10 mouse cellular contexts compared by ENCODE assay signal in the genomic region with DNA sequence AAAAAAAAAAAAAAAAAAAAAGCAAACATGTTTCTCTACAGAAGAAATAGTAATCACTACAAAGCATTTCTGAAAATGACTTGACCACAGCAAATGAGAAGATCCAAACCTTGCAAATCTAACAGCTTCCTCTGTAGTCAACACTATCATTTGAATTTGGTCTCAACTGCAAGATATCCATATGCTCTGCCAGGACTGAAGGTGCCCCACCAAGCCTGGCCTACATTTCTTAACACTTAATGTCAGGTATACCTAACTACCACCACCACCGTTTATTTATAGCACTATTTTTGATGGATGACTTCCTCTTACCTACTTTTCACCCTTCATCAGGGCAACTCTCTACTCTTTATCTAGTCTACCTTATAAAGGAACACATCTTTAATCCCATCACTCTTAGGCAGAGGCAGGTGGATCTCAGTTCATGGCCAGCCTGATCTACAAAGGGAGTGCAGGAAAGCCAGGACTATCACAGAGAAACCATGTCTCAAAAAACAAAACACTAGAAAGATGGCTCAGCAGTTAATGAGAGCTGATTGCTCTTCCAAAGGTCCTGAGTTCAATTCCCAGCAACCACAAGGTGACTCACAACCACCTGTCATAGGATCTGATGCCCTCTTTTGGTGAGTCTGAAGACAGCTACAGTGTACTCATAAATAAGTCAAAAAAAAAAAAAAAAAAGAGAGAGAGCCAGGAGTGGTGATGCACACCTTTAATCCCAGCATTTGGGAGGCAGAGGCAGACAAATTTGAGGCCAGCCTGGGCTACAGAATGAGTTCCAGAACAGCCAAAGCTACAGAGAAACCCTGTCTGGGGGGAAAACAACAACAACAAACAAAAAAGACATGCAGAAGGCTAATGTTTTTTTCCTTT. TPM values are rescaled to one million over a fixed set of nuclear protein-coding genes. Genes with fewer than 3 reads are reported as not detected.
A peak's percentile ranks its signal among the peaks of the same experiment; 100 is the strongest.
DNase-seq lines count a peak whose midpoint lies in the region; ATAC-seq and TF ChIP-seq lines count a peak whose summit lies in the region.
"Had no signal": no experiment of that assay in that cellular context is flagged by ENCODE, and none has a peak within 500 bp of the region (broad histone marks: within the 10 kb centered on the region; RNA-seq: fewer than 3 reads in every experiment).

No protein-coding gene starts in this region.

- H3K4me2 ChIP-seq in forebrain, embryonic 14.5 days (ENCODE audit: low read length), result peak overlapping the region; percentile 52
- H3K4me2 ChIP-seq in liver, embryonic 14.5 days (ENCODE audit: low read depth), result peak overlapping the region; percentile 98

- H3K9ac ChIP-seq in forebrain, embryonic 14.5 days (ENCODE audit: low read length), result no peak overlapping the region
- peak overlapping the region; percentile 55 for H3K9ac ChIP-seq in liver, embryonic 14.5 days (replicated peaks)

- TF ChIP-seq CTCF in gastrocnemius, adult 2 months (IDR thresholded peaks at IDR 0.05), result no peak
- TF ChIP-seq CTCF in liver, embryonic 14.5 days (IDR thresholded peaks at IDR 0.05; ENCODE audit: low read depth), result no peak; the same call in 1 of the 2 replicates

- peaks cover 22% of the 10 kb centered on the region for H3K4me1 ChIP-seq in forebrain, embryonic 14.5 days (ENCODE audit: control insufficient read depth, insufficient read depth, low read length)
- peaks cover 16 to 31% of the 10 kb centered on the region in 2 experiments for H3K4me1 ChIP-seq in liver, embryonic 14.5 days (replicated peaks; ENCODE audit: control insufficient read depth in 2 of 2, insufficient read depth in 2 of 2, low read length in 1 of 2)

- peaks cover 24% of the 10 kb centered on the region for H3K36me3 ChIP-seq in forebrain, embryonic 14.5 days (ENCODE audit: control insufficient read depth, insufficient read depth, low read length)
- H3K36me3 ChIP-seq in liver, embryonic 14.5 days (replicated peaks; ENCODE audit: control insufficient read depth, insufficient read depth, low read depth), result peaks cover 38% of the 10 kb centered on the region

- ATAC-seq in forebrain, embryonic 14.5 days, result no peak
- ATAC-seq in liver, embryonic 14.5 days (ENCODE audit: insufficient read depth), result no peak

- TF ChIP-seq EP300 in liver, embryonic 14.5 days (IDR thresholded peaks at IDR 0.05; ENCODE audit: low read depth), result no peak

- H3K27ac ChIP-seq in gastrocnemius, adult 2 months, result peak overlapping the region; percentile 44; the same call in 1 of the 2 replicates
- no peak overlapping the region for H3K27ac ChIP-seq in forebrain, embryonic 14.5 days (ENCODE audit: low read depth, low read length)
- H3K27ac ChIP-seq in liver, embryonic 14.5 days, result peak overlapping the region; percentile 36; the same call in 1 of the 2 replicates

- intact Hi-C loops in gastrocnemius, adult 2 months (cut with DNase I), result loop anchor here (5.0 to 10.0 kb wide), 4 partner anchors 79 to 217 kb away; a partner anchor contains a TSS

- peak overlapping the region; percentile 97 for H3K4me3 ChIP-seq in gastrocnemius, adult 2 months
- peak overlapping the region; percentile 99; the same call in 1 of the 2 replicates for H3K4me3 ChIP-seq in forebrain, embryonic 14.5 days (ENCODE audit: low read depth, low read length)
- H3K4me3 ChIP-seq in liver, embryonic 14.5 days (ENCODE audit: insufficient read depth in 1 of 2, low read depth in 2 of 2, low read length in 2 of 2), result peak overlapping the region; percentile 36 to 91; a peak in 3 of 4 replicates

- H3K27me3 ChIP-seq in forebrain, embryonic 14.5 days (replicated peaks; ENCODE audit: control insufficient read depth, insufficient read depth, low read length), result no peaks in the 10 kb centered on the region
- H3K27me3 ChIP-seq in liver, embryonic 14.5 days (ENCODE audit: control insufficient read depth, insufficient read depth, low read length), result no peaks in the 10 kb centered on the region

- no peaks in the 10 kb centered on the region for H3K9me3 ChIP-seq in forebrain, embryonic 14.5 days (replicated peaks; ENCODE audit: control insufficient read depth, low read length)
- H3K9me3 ChIP-seq in liver, embryonic 14.5 days (ENCODE audit: control insufficient read depth, low read length), result no peaks in the 10 kb centered on the region

- 100% methylated on average over 1 of the region's 1 CpGs for WGBS in forebrain, embryonic 14.5 days
- WGBS in liver, embryonic 14.5 days (ENCODE audit: insufficient replicate concordance), result 24% methylated on average over 1 of the region's 1 CpGs

- no peak for DNase-seq in gastrocnemius, adult 2 months
- no peak for DNase-seq in gastrocnemius, postnatal 25 days
- DNase-seq in 416B (ENCODE audit: low read depth), result peak; percentile 49
- no peak for DNase-seq in forebrain, embryonic 14.5 days (ENCODE audit: low spot score)
- no peak for DNase-seq in liver, embryonic 14.5 days (ENCODE audit: low read depth in 3 of 3, low spot score in 3 of 3)
- DNase-seq in natural killer cell, adult 2 months (ENCODE audit: low spot score in 2 of 2), result no peak
- no peak for DNase-seq in thymus, postnatal 14 days
- no peak for DNase-seq in layer of hippocampus, adult 11-12 months (ENCODE audit: low spot score)
- DNase-seq: lung, postnatal 36 days had no signal

RNA-seq across cellular contexts. Expression of a gene that starts 2.3 kb away (rescaled TPM):
- 100 to 1,000 TPM in 1 of 2 experiments, 10 to 100 TPM in 1; 81.7 to 100 TPM for total RNA-seq in gastrocnemius, adult 2 months (2021)
- total RNA-seq in gastrocnemius, postnatal 25 days (2021), result 10 to 100 TPM; 71.5 to 72.2 TPM
- 684 and 690 TPM in 2 replicates for polyA plus RNA-seq in forebrain, embryonic 14.5 days (2014; fragmentation: Nextera tagmentation; extraction: Ambion mirVana)
- polyA plus RNA-seq in liver, embryonic 14.5 days (2012; rRNA removed), result 94.9 and 161 TPM in 2 replicates
- 240 and 269 TPM in 2 replicates for polyA plus RNA-seq in liver, embryonic 14.5 days (2014; fragmentation: Nextera tagmentation; extraction: Ambion mirVana)

RNA-seq across cellular contexts. Expression of a gene that starts 9.0 kb away (rescaled TPM):
- total RNA-seq in gastrocnemius, adult 2 months (2021), result not detected
- total RNA-seq in gastrocnemius, postnatal 25 days (2021), result not detected
- 49.2 and 52.3 TPM in 2 replicates for polyA plus RNA-seq in forebrain, embryonic 14.5 days (2014; fragmentation: Nextera tagmentation; extraction: Ambion mirVana)
- polyA plus RNA-seq in liver, embryonic 14.5 days (2012; rRNA removed), result 0.31 and 0.41 TPM in 2 replicates
- 48.5 and 50.1 TPM in 2 replicates for polyA plus RNA-seq in liver, embryonic 14.5 days (2014; fragmentation: Nextera tagmentation; extraction: Ambion mirVana)

RNA-seq across cellular contexts. Expression of a gene that starts 59.3 kb away (rescaled TPM):
- total RNA-seq in gastrocnemius, adult 2 months (2021), result not detected
- total RNA-seq in gastrocnemius, postnatal 25 days (2021), result not detected
- not detected in 2 replicates for polyA plus RNA-seq in forebrain, embryonic 14.5 days (2014; fragmentation: Nextera tagmentation; extraction: Ambion mirVana)
- polyA plus RNA-seq in liver, embryonic 14.5 days (2012; rRNA removed), result not detected in 2 replicates
- not detected in 2 replicates for polyA plus RNA-seq in liver, embryonic 14.5 days (2014; fragmentation: Nextera tagmentation; extraction: Ambion mirVana)
- polyA plus RNA-seq: cortical plate, adult 2 months had no signal
